Mouse (Mus musculus) lung, adult 2 months (tissue): ENCODE results near the gene Vdr.

Source experiments
- CTCF ChIP-seq: fragments of 200-500 bp; IDR thresholded peaks from 2 replicates; pipeline ENCODE4 v1.5.1; 2011; ENCODE audit warnings: mild to moderate bottlenecking, low read length, control low read depth; ENCODE audit not compliant: insufficient read depth
- POLR2A ChIP-seq: fragments of 200-500 bp; IDR thresholded peaks from 2 replicates; pipeline ENCODE4 v1.6.1; 2011; ENCODE audit warnings: low read depth, mild to moderate bottlenecking, control low read depth, low read length, borderline replicate concordance; ENCODE audit errors: extremely low read depth

GRCm38 (mm10) chr15:97849116-97849911, 61.1 kb downstream of the Vdr start:
- TF ChIP-seq CTCF (peak; percentile 76), POLR2A (no peak)
